Mouse (Mus musculus) brown adipose tissue, adult 24 weeks (tissue): ENCODE results near the gene Scgb2b19. TPM values are rescaled to one million over a fixed set of nuclear protein-coding genes. Genes with fewer than 3 reads are reported as not detected.
"Not testable (repeated sequence)": the region's sequence is repeated elsewhere in the genome, so short reads cannot be mapped to it uniquely, and the experiment has no call there.

ENCODE experiments used
- H3K27ac ChIP-seq: fragments of 200-500 bp; replicated peaks from 2 replicates; pipeline ENCODE4 v1.5.1; 2012; ENCODE audit warnings: low read depth, mild to moderate bottlenecking, low read length
- H3K4me1 ChIP-seq: fragments of 200-500 bp; 2 replicates; pipeline ENCODE4 v1.6.1; 2012; ENCODE audit warnings: low read length, mixed read lengths; ENCODE audit not compliant: control insufficient read depth, insufficient read depth, insufficient read length
- H3K4me3 ChIP-seq: fragments of 200-500 bp; 2 replicates; pipeline ENCODE4 v1.5.1; 2012; ENCODE audit warnings: low read depth, mild to moderate bottlenecking, low read length, moderate library complexity; ENCODE audit not compliant: insufficient read depth
- polyA plus RNA-seq: library from polyadenylated mRNA; stranded (reverse); fragments of >200 nt; gene quantifications from 2 replicates; pipeline ENCODE4 v1.2.4, GENCODE M21; 2012; ENCODE audit not compliant: missing spikeins, insufficient read depth, insufficient read length

The Scgb2b19 gene
- not detected in 2 replicates for polyA plus RNA-seq

GRCm38 (mm10) chr7:33280238-33280637 is at the start of gene Scgb2b19:
Gene Scgb2b19 (minus strand): TSS chr7:33280338.
- H3K27ac ChIP-seq, H3K4me1 ChIP-seq, H3K4me3 ChIP-seq: not testable (repeated sequence)

- not testable (repeated sequence) for H3K4me3 ChIP-seq, H3K4me1 ChIP-seq, H3K27ac ChIP-seq
These were observed 6.9 kb upstream of the Scgb2b19 start, which contains the start of gene Scgb1b19 for GRCm38 (mm10) chr7:33286991-33287390. Gene Scgb1b19 (plus strand): TSS chr7:33287291.

Other genes starting within 250 kb of the Scgb2b19 start
- gene Scgb2b17, start 223.8 kb downstream of the Scgb2b19 start, polyA plus RNA-seq: not detected in 2 replicates
- not detected in 2 replicates for gene Scgb1b17, start 216.9 kb downstream of the Scgb2b19 start, polyA plus RNA-seq
- not detected in 2 replicates for gene Scgb2b18, start 106.5 kb downstream of the Scgb2b19 start, polyA plus RNA-seq
- not detected in 2 replicates for gene Scgb1b18, start 94.8 kb downstream of the Scgb2b19 start, polyA plus RNA-seq
- gene Scgb1b19, start 7.0 kb upstream of the Scgb2b19 start, polyA plus RNA-seq: not detected in 2 replicates
- gene Scgb2b20, start 86.0 kb upstream of the Scgb2b19 start, polyA plus RNA-seq: not detected in 2 replicates
- gene Scgb1b20, start 92.9 kb upstream of the Scgb2b19 start, polyA plus RNA-seq: not detected in 2 replicates
- not detected in 2 replicates for gene Scgb2b21, start 240.1 kb upstream of the Scgb2b19 start, polyA plus RNA-seq